Mouse (Mus musculus): Measurements from ENCODE around the gene Fcgr1. TPM values are rescaled to one million over a fixed set of nuclear protein-coding genes. Genes with fewer than 3 reads are reported as not detected.
A peak's percentile ranks its signal among the peaks of the same experiment; 100 is the strongest.

Gene Fcgr1
- polyA plus RNA-seq, 1 experiment from 2014 or later, result 0.60 TPM

GRCm38 (mm10) chr3:96263558-96264403 is 30.0 kb downstream of the Fcgr1 start:
- no peaks in the 10 kb centered on the region for H3K36me3 ChIP-seq
- H3K27me3 ChIP-seq (ENCODE audit: low read depth, poor library complexity, severe bottlenecking), result peaks cover 6% of the 10 kb centered on the region; the same call in 1 of the 2 replicates
- 12% methylated on average over 27 of the region's 27 CpGs for WGBS
- no peaks in the 10 kb centered on the region for H3K9me3 ChIP-seq (replicated peaks)
- H3K4me1 ChIP-seq, result peaks cover 52% of the 10 kb centered on the region
- DNase-seq (ENCODE audit: low spot score), result peak; percentile 63
- H3K4me3 ChIP-seq, result peak overlapping the region; percentile 62
- H3K27ac ChIP-seq, result peak overlapping the region; percentile 97

GRCm38 (mm10) chr3:96262979-96263550 is 30.7 kb downstream of the Fcgr1 start, which contains the start of gene Hist2h4:
Hist2h4 (minus strand) TSS chr3:96263311.
- peaks cover 48% of the 10 kb centered on the region for H3K4me1 ChIP-seq
- peak; percentile 96 for DNase-seq (ENCODE audit: low spot score)
- H3K27me3 ChIP-seq (ENCODE audit: low read depth, poor library complexity, severe bottlenecking), result peaks cover 10% of the 10 kb centered on the region; the same call in 1 of the 2 replicates
- WGBS, result under 1% methylated on average over 40 of the region's 40 CpGs
- H3K9me3 ChIP-seq (replicated peaks), result no peaks in the 10 kb centered on the region
- peak within 1 kb of the TSS; percentile 62 for H3K4me3 ChIP-seq
- H3K36me3 ChIP-seq, result no peaks in the 10 kb centered on the region
- H3K27ac ChIP-seq, result peak within 1 kb of the TSS; percentile 97

DNA sequence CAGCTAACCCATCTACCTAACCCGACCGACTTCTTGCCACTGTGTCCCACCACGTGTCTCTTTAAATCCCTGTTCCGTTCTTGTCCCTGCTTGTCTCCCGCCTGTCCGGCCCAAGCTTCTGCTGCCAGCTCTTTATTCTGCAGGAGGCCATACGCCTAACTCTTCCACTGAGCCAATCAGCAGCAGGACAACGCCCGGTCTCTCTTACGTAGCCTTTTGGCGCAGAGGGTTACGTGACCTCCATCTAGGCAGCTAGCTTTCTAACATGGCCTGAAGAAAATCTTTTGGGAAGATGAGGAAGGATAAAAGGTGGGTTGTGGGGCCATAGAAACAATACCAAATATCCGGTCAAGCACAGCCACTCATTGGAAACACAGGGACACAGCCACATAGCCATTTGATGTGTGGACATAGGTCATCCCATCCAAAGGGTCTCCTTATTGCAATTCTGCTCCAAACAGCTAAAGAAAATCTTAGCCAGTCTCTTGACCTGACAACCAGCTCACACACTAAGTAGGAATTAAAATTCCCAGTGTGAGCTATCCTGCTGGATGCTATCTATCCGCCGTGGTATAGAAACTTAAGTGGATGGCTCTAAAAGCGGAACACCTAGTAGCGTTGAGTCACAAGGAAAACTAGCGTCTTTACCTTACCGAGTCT is 31.4 kb downstream of the Fcgr1 start:
- H3K4me3 ChIP-seq, result peak overlapping the region; percentile 62
- 2% methylated on average over 19 of the region's 19 CpGs for WGBS
- no peaks in the 10 kb centered on the region for H3K36me3 ChIP-seq
- peaks cover 41% of the 10 kb centered on the region for H3K4me1 ChIP-seq
- no peaks in the 10 kb centered on the region for H3K9me3 ChIP-seq (replicated peaks)
- peak overlapping the region; percentile 97 for H3K27ac ChIP-seq
- H3K27me3 ChIP-seq (ENCODE audit: low read depth, poor library complexity, severe bottlenecking), result peaks cover 10% of the 10 kb centered on the region; the same call in 1 of the 2 replicates
- peak; percentile 81 for DNase-seq (ENCODE audit: low spot score)

GRCm38 (mm10) chr3:96261623-96262022 is 32.1 kb downstream of the Fcgr1 start:
- peak overlapping the region; percentile 62 for H3K4me3 ChIP-seq
- no peak for DNase-seq (ENCODE audit: low spot score)
- WGBS, result 71% methylated on average over 3 of the region's 3 CpGs
- peaks cover 35% of the 10 kb centered on the region for H3K4me1 ChIP-seq
- peaks cover 10% of the 10 kb centered on the region; the same call in 1 of the 2 replicates for H3K27me3 ChIP-seq (ENCODE audit: low read depth, poor library complexity, severe bottlenecking)
- no peaks in the 10 kb centered on the region for H3K9me3 ChIP-seq (replicated peaks)
- no peaks in the 10 kb centered on the region for H3K36me3 ChIP-seq
- H3K27ac ChIP-seq, result peak overlapping the region; percentile 97

DNA sequence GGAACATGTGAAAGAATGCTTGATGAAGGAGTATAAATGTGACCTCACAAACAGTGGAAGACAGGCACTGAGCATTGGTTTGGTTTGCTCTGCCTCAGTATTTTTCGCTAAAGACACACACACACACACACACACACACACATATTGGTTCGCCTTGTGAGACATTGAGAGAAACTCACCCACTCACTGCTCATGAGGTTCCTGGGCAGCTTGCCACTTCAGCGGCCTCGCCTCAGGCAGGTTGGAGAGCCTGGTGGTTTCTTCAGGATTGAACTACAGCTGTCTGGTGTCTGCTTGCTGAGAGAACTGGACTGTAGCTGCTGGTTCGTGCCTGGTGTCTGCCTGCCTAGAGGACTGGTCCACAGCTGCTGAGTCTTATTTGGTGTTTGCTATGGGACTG is 33.5 kb downstream of the Fcgr1 start:
- 92% methylated on average over 5 of the region's 5 CpGs for WGBS
- no peak overlapping the region for H3K4me3 ChIP-seq
- H3K27me3 ChIP-seq (ENCODE audit: low read depth, poor library complexity, severe bottlenecking), result peaks cover 21% of the 10 kb centered on the region
- DNase-seq (ENCODE audit: low spot score), result no peak
- H3K27ac ChIP-seq, result no peak overlapping the region
- no peaks in the 10 kb centered on the region for H3K9me3 ChIP-seq (replicated peaks)
- H3K4me1 ChIP-seq, result peaks cover 33% of the 10 kb centered on the region
- H3K36me3 ChIP-seq, result no peaks in the 10 kb centered on the region

DNA sequence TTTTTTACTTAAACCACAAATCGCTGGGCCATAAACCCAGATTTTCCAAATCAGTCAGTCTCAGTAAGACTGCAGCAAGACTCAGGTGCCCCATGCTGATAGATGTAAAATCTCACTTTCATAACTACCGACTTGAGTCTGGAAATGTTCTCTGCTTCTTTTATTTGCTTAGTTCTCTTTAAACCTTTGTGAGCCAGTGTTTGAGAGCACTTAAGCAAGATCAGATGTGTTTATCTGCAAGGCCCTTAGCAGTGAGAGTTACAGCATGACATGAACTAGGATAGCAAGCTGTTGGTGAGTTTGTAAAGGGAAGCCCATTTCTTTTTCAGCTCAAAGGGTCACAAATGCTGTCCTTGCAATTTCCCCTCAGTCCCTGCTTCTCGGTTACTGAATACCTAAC is 36.6 kb downstream of the Fcgr1 start:
- Histone ChIP-seq H3K4me1 (peaks cover 13% of the 10 kb centered on the region), H3K4me3 (no peak overlapping the region), H3K27me3 (ENCODE audit: low read depth, poor library complexity, severe bottlenecking) (peaks cover 49% of the 10 kb centered on the region), H3K36me3 (no peaks in the 10 kb centered on the region), H3K9me3 (replicated peaks) (no peaks in the 10 kb centered on the region), H3K27ac (no peak overlapping the region)
- no peak for DNase-seq (ENCODE audit: low spot score)
- WGBS, result 79% methylated on average over 3 of the region's 3 CpGs

DNA sequence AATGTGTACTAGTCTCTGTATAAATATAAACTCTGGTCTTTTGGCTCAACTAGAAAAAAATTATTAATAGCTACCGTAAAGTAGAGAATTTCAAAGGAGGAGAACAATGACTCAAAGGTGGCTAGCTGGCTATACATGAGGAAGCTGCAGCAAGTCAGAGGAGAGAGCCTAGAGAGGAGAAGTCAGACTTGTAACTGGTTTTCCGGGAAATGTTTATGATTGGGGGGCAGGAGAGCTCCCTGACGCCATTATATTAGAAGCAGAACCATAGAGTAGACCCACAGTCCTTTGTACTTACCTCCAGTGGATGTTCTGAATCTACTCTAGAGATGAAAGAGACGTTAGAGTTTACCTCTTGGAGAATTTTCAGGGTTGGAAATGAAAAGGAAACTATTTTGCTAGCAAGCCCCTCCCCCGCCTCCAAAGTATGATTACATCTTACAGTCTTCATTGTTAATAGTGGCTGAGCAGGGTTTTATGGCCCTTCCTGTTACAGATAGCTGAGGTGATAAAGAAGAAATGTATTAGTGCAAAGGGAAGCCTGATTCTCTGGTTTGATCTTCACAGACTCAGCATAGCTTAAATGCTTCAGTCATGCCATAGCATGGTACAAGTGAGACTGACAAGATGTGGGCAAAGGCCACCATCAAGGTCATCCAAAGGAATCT is 37.7 kb downstream of the Fcgr1 start:
- WGBS, result 86% methylated on average over 5 of the region's 5 CpGs
- no peak overlapping the region for H3K27ac ChIP-seq

GRCm38 (mm10) chr3:96254683-96255355 is 39.0 kb downstream of the Fcgr1 start:
- Histone ChIP-seq H3K27ac (no peak overlapping the region), H3K4me3 (no peak overlapping the region), H3K9me3 (replicated peaks) (no peaks in the 10 kb centered on the region), H3K27me3 (ENCODE audit: low read depth, poor library complexity, severe bottlenecking) (peaks cover 46% of the 10 kb centered on the region), H3K4me1 (peaks cover 20% of the 10 kb centered on the region), H3K36me3 (no peaks in the 10 kb centered on the region)
- peak; percentile 53 for DNase-seq (ENCODE audit: low spot score)
- 46% methylated on average over 10 of the region's 10 CpGs for WGBS

More for the DNA sequence above, 37.7 kb downstream of the Fcgr1 start:
- Histone ChIP-seq H3K4me1 (peaks cover 7% of the 10 kb centered on the region), H3K9me3 (replicated peaks) (no peaks in the 10 kb centered on the region), H3K4me3 (no peak overlapping the region), H3K36me3 (no peaks in the 10 kb centered on the region), H3K27me3 (ENCODE audit: low read depth, poor library complexity, severe bottlenecking) (peaks cover 51% of the 10 kb centered on the region)
- no peak for DNase-seq (ENCODE audit: low spot score)

DNA sequence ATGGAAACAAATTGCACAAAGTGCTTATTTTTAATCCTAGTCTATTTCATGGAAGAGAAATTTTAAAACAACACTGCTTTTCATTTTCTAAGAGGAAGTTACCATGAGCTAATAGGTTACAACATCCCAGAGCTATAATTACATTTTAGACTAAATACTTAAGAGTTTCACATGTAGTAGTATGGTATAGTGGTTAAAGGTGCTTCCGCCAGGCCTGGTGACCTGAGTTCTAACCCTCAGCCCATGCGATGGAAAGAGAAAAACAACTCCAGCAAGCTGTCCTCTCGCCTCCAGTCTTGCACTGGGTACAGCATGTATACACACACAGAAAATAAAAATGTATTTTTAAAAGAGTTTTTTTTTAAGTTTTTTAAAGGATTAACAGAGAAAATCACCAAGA is 42.0 kb downstream of the Fcgr1 start:
- Histone ChIP-seq H3K36me3 (no peaks in the 10 kb centered on the region), H3K27ac (no peak overlapping the region), H3K4me3 (no peak overlapping the region), H3K9me3 (replicated peaks) (no peaks in the 10 kb centered on the region), H3K27me3 (ENCODE audit: low read depth, poor library complexity, severe bottlenecking) (peaks cover 48% of the 10 kb centered on the region), H3K4me1 (peaks cover 46% of the 10 kb centered on the region)
- WGBS, result 87% methylated on average over 3 of the region's 3 CpGs
- no peak for DNase-seq (ENCODE audit: low spot score)

- no peak overlapping the region for H3K4me3 ChIP-seq
- peak; percentile 49 for DNase-seq (ENCODE audit: low spot score)
- H3K27ac ChIP-seq, result no peak overlapping the region
- H3K36me3 ChIP-seq, result no peaks in the 10 kb centered on the region
- no peaks in the 10 kb centered on the region for H3K9me3 ChIP-seq (replicated peaks)
- 34% methylated on average over 3 of the region's 3 CpGs for WGBS
- peaks cover 44% of the 10 kb centered on the region for H3K27me3 ChIP-seq (ENCODE audit: low read depth, poor library complexity, severe bottlenecking)
- peaks cover 46% of the 10 kb centered on the region for H3K4me1 ChIP-seq
Observed at GRCm38 (mm10) chr3:96250890-96251289, 42.9 kb downstream of the Fcgr1 start.

GRCm38 (mm10) chr3:96249034-96249345 is 44.8 kb downstream of the Fcgr1 start:
- peaks cover 52% of the 10 kb centered on the region for H3K4me1 ChIP-seq
- DNase-seq (ENCODE audit: low spot score), result no peak
- H3K36me3 ChIP-seq, result no peaks in the 10 kb centered on the region
- WGBS, result 55% methylated on average over 4 of the region's 4 CpGs
- H3K27ac ChIP-seq, result 0 out of 2 replicates have a peak overlapping the region, but pooled peaks have one; percentile 40
- peaks cover 27% of the 10 kb centered on the region for H3K27me3 ChIP-seq (ENCODE audit: low read depth, poor library complexity, severe bottlenecking)
- H3K4me3 ChIP-seq, result peak overlapping the region; percentile 56; the same call in 1 of the 2 replicates
- no peaks in the 10 kb centered on the region for H3K9me3 ChIP-seq (replicated peaks)
